ENCODE assay signal across 14 mouse cellular contexts in genomic region chr15:10814709-10815108, GRCm38 (mm10).
DNase-seq lines count a peak whose midpoint lies in the region; ATAC-seq and TF ChIP-seq lines count a peak whose summit lies in the region.
"Had no signal": no experiment of that assay in that cellular context is flagged by ENCODE, and none has a peak within 500 bp of the region (broad histone marks: within the 10 kb centered on the region; RNA-seq: fewer than 3 reads in every experiment).

No protein-coding gene starts in this region.

- no peak for ATAC-seq in lung, postnatal 0 days
- ATAC-seq in liver, embryonic 11.5 days (replicated peaks; ENCODE audit: low FRiP score): peak; percentile 31; the same call in 1 of the 2 replicates
- ATAC-seq in forebrain, embryonic 15.5 days (replicated peaks): no peak
- ATAC-seq: midbrain, embryonic 16.5 days had no signal

- H3K4me2 ChIP-seq in lung, postnatal 0 days (replicated peaks; ENCODE audit: low read depth, low read length): no peak overlapping the region
- H3K4me2 ChIP-seq in liver, embryonic 11.5 days: no peak overlapping the region
- no peak overlapping the region for H3K4me2 ChIP-seq in forebrain, embryonic 15.5 days (replicated peaks)
- H3K4me2 ChIP-seq: hindbrain, embryonic 15.5 days; stomach, embryonic 15.5 days had no signal

- TF ChIP-seq CTCF in lung, postnatal 0 days (IDR thresholded peaks at IDR 0.05): no peak

- TF ChIP-seq EP300 in lung, postnatal 0 days (IDR thresholded peaks at IDR 0.05): no peak

- WGBS in lung, postnatal 0 days: 52% methylated on average over 7 of the region's 7 CpGs
- 33% methylated on average over 7 of the region's 7 CpGs for WGBS in liver, embryonic 11.5 days
- 81% methylated on average over 7 of the region's 7 CpGs for WGBS in forebrain, embryonic 15.5 days

- no peaks in the 10 kb centered on the region for H3K27me3 ChIP-seq in lung, postnatal 0 days (replicated peaks; ENCODE audit: insufficient read depth, low read length)
- H3K27me3 ChIP-seq in liver, embryonic 11.5 days (replicated peaks; ENCODE audit: control insufficient read depth, insufficient read depth, low read length): no peaks in the 10 kb centered on the region
- no peaks in the 10 kb centered on the region for H3K27me3 ChIP-seq in forebrain, embryonic 15.5 days
- H3K27me3 ChIP-seq: hindbrain, embryonic 15.5 days; stomach, embryonic 15.5 days had no signal

- H3K9me3 ChIP-seq in lung, postnatal 0 days (ENCODE audit: low read length): no peaks in the 10 kb centered on the region
- no peaks in the 10 kb centered on the region for H3K9me3 ChIP-seq in liver, embryonic 11.5 days (ENCODE audit: control insufficient read depth, low read length)
- H3K9me3 ChIP-seq in forebrain, embryonic 15.5 days: no peaks in the 10 kb centered on the region
- H3K9me3 ChIP-seq: hindbrain, embryonic 15.5 days; stomach, embryonic 15.5 days had no signal

- H3K4me1 ChIP-seq in lung, postnatal 0 days (ENCODE audit: insufficient read depth, low read depth, low read length): peaks cover 5% of the 10 kb centered on the region; the same call in 1 of the 2 replicates
- H3K4me1 ChIP-seq in liver, embryonic 11.5 days (replicated peaks; ENCODE audit: control insufficient read depth, insufficient read depth, low read length): no peaks in the 10 kb centered on the region
- H3K4me1 ChIP-seq in forebrain, embryonic 15.5 days: no peaks in the 10 kb centered on the region
- H3K4me1 ChIP-seq: hindbrain, embryonic 15.5 days; stomach, embryonic 15.5 days had no signal

- no peaks in the 10 kb centered on the region for H3K36me3 ChIP-seq in lung, postnatal 0 days (ENCODE audit: insufficient read depth, low read length)
- H3K36me3 ChIP-seq in liver, embryonic 11.5 days (ENCODE audit: control insufficient read depth, insufficient read depth, low read length): no peaks in the 10 kb centered on the region
- H3K36me3 ChIP-seq in forebrain, embryonic 15.5 days: no peaks in the 10 kb centered on the region
- H3K36me3 ChIP-seq: hindbrain, embryonic 15.5 days; stomach, embryonic 15.5 days had no signal

- H3K4me3 ChIP-seq in lung, postnatal 0 days (ENCODE audit: low read depth, low read length): no peak overlapping the region
- no peak overlapping the region for H3K4me3 ChIP-seq in liver, embryonic 11.5 days (ENCODE audit: low read depth, low read length)
- no peak overlapping the region for H3K4me3 ChIP-seq in forebrain, embryonic 15.5 days
- H3K4me3 ChIP-seq: hindbrain, embryonic 15.5 days; stomach, embryonic 15.5 days had no signal

- no peak overlapping the region for H3K9ac ChIP-seq in lung, postnatal 0 days (replicated peaks; ENCODE audit: low read depth)
- no peak overlapping the region for H3K9ac ChIP-seq in liver, embryonic 11.5 days (ENCODE audit: low read depth, low read length)
- no peak overlapping the region for H3K9ac ChIP-seq in forebrain, embryonic 15.5 days (replicated peaks)
- H3K9ac ChIP-seq: hindbrain, embryonic 15.5 days; stomach, embryonic 15.5 days had no signal

- DNase-seq in lung, postnatal 0 days (ENCODE audit: low spot score): peak; percentile 6
- DNase-seq in lung, postnatal 14 days: no peak
- DNase-seq in NIH3T3 (ENCODE audit: low read depth): peak; percentile 84
- DNase-seq in heart, adult 9 months (ENCODE audit: low spot score in 2 of 2): peak; percentile 29 to 47
- peak; percentile 33 for DNase-seq in liver, embryonic 11.5 days (ENCODE audit: low spot score)
- no peak for DNase-seq in gastrocnemius, postnatal 10 days
- DNase-seq: cerebellum, postnatal 36 days; layer of hippocampus, postnatal 36 days; thymus, postnatal 25 days had no signal

- H3K27ac ChIP-seq in lung, postnatal 0 days (ENCODE audit: low read length): no peak overlapping the region
- no peak overlapping the region for H3K27ac ChIP-seq in liver, embryonic 11.5 days (ENCODE audit: low read depth, low read length)
- no peak overlapping the region for H3K27ac ChIP-seq in forebrain, embryonic 15.5 days (replicated peaks)
- H3K27ac ChIP-seq: hindbrain, embryonic 15.5 days; kidney, postnatal 0 days; stomach, embryonic 15.5 days had no signal

Comparison
In these comparisons a context has a peak if more than half of its experiments do, and no peak if none do; other contexts are left out.
1. DNase-seq: peak in lung, postnatal 0 days (single experiment), NIH3T3 (single experiment), heart, adult 9 months (2 of 2) and liver, embryonic 11.5 days (single experiment); none in lung, postnatal 14 days (single experiment) and gastrocnemius, postnatal 10 days (single experiment).